Mouse (Mus musculus) MEL (cell line): ENCODE measurements around the gene Sh3rf3. TPM values are rescaled to one million over a fixed set of nuclear protein-coding genes. Genes with fewer than 3 reads are reported as not detected.

ENCODE experiments used
- DNase-seq: peaks from one replicate; pipeline ENCODE4 v3.0.0; 2011; ENCODE audit warnings: low read depth, low spot score
- H3K27ac ChIP-seq: 2 replicates; pipeline ENCODE4 v1.5.1; 2012; ENCODE audit warnings: low read depth, mild to moderate bottlenecking, control low read depth, low read length, moderate library complexity; ENCODE audit not compliant: control insufficient read depth
- H3K27me3 ChIP-seq, 2 experiments: fragments of 150-350 bp in 1 of 2; sonication (generic) in 1 of 2; 2 replicates each; pipeline ENCODE4 v1.6.1; 2012; ENCODE audit warnings: low read length in 2 of 2, mild to moderate bottlenecking in 2 of 2, improper control_type of control experiment in 1 of 2, moderate library complexity in 1 of 2; ENCODE audit not compliant: insufficient read depth in 2 of 2, control insufficient read depth in 1 of 2
- H3K36me3 ChIP-seq, 2 experiments: 2 replicates each; pipeline ENCODE4 v1.6.1; 2012 to 2014; ENCODE audit warnings: low read length in 2 of 2, improper control_type of control experiment in 1 of 2, inconsistent platforms in 1 of 2, mild to moderate bottlenecking in 1 of 2; ENCODE audit not compliant: insufficient read depth in 2 of 2, control insufficient read depth in 1 of 2
- H3K4me1 ChIP-seq, 2 experiments: fragments of 150-350 bp in 1 of 2; sonication (generic) in 1 of 2; 2 replicates each; pipeline ENCODE4 v1.6.1; 2012; ENCODE audit warnings: low read length in 2 of 2, improper control_type of control experiment in 1 of 2, mild to moderate bottlenecking in 1 of 2; ENCODE audit not compliant: insufficient read depth in 2 of 2, control insufficient read depth in 1 of 2
- H3K4me3 ChIP-seq, 2 experiments: fragments of 150-350 bp in 1 of 2; sonication (generic) in 1 of 2; 2 replicates each; pipeline ENCODE4 v1.5.1; 2012; ENCODE audit warnings: low read depth in 2 of 2, low read length in 2 of 2, mild to moderate bottlenecking in 2 of 2, moderate library complexity in 2 of 2, control low read depth in 1 of 2, improper control_type of control experiment in 1 of 2; ENCODE audit not compliant: control insufficient read depth in 1 of 2, insufficient read depth in 1 of 2
- H3K79me2 ChIP-seq: 2 replicates; pipeline ENCODE4 v1.6.1; 2012; ENCODE audit warnings: mild to moderate bottlenecking, low read length, moderate library complexity; ENCODE audit not compliant: control insufficient read depth, poor library complexity, insufficient read depth
- H3K9ac ChIP-seq: 2 replicates; pipeline ENCODE4 v1.6.1; 2012; ENCODE audit warnings: low read depth, mild to moderate bottlenecking, control low read depth, low read length, moderate library complexity; ENCODE audit not compliant: control insufficient read depth, poor library complexity, severe bottlenecking
- H3K9me3 ChIP-seq: fragments of 150-350 bp; sonication (generic); replicated peaks from 2 replicates; pipeline ENCODE4 v1.6.1; 2012; ENCODE audit warnings: mild to moderate bottlenecking, low read length, improper control_type of control experiment, moderate library complexity; ENCODE audit not compliant: insufficient read depth
- BHLHE40 ChIP-seq: IDR thresholded peaks from 2 replicates; pipeline ENCODE4 v1.6.1; 2012; ENCODE audit warnings: low read depth, mild to moderate bottlenecking, inconsistent platforms, low read length, improper control_type of control experiment, borderline replicate concordance
- CTCF ChIP-seq, 3 experiments: IDR thresholded peaks in 2 of 3; conservative IDR thresholded peaks in 1 of 3; 2 replicates each; pipeline ENCODE4 v1.5.1; 2011 to 2012; ENCODE audit warnings: low read length in 3 of 3, low read depth in 2 of 3, mild to moderate bottlenecking in 2 of 3, improper control_type of control experiment in 1 of 3, inconsistent platforms in 1 of 3, mixed read lengths in 1 of 3, moderate library complexity in 1 of 3; ENCODE audit not compliant: control insufficient read depth in 1 of 3, insufficient read depth in 1 of 3, poor library complexity in 1 of 3, severe bottlenecking in 1 of 3
- ETS1 ChIP-seq: IDR thresholded peaks from 2 replicates; pipeline ENCODE4 v1.6.1; 2012; ENCODE audit warnings: low read depth, mild to moderate bottlenecking, inconsistent platforms, low read length, improper control_type of control experiment, moderate library complexity
- GATA1 ChIP-seq: IDR thresholded peaks from 2 replicates; pipeline ENCODE4 v1.6.1; 2011; ENCODE audit warnings: low read depth, low read length, improper control_type of control experiment
- MAX ChIP-seq: IDR thresholded peaks from 2 replicates; pipeline ENCODE4 v1.6.1; 2011; ENCODE audit warnings: low read length, improper control_type of control experiment
- MYC ChIP-seq: IDR thresholded peaks from 2 replicates; pipeline ENCODE4 v1.6.1; 2011; ENCODE audit warnings: low read depth, mild to moderate bottlenecking, low read length, improper control_type of control experiment, moderate library complexity
- NRF1 ChIP-seq: IDR thresholded peaks from 2 replicates; pipeline ENCODE4 v1.6.1; 2014; ENCODE audit warnings: low read depth, mild to moderate bottlenecking, inconsistent platforms, low read length, improper control_type of control experiment, moderate library complexity; ENCODE audit not compliant: poor library complexity, insufficient read depth, severe bottlenecking
- POLR2AphosphoS2 ChIP-seq: IDR thresholded peaks from 2 replicates; pipeline ENCODE4 v1.6.1; 2011; ENCODE audit warnings: low read length, improper control_type of control experiment
- POLR2AphosphoS5 ChIP-seq: IDR thresholded peaks from 2 replicates; pipeline ENCODE4 v1.6.1; 2012; ENCODE audit warnings: low read depth, borderline replicate concordance, mild to moderate bottlenecking, inconsistent platforms, low read length, moderate library complexity, mixed read lengths
- RAD21 ChIP-seq: IDR thresholded peaks from 2 replicates; pipeline ENCODE4 v1.6.1; 2011; ENCODE audit warnings: mild to moderate bottlenecking, low read depth, low read length, improper control_type of control experiment
- SMC3 ChIP-seq: IDR thresholded peaks from 2 replicates; pipeline ENCODE4 v1.6.1; 2011; ENCODE audit warnings: low read depth, low read length, improper control_type of control experiment
- TBP ChIP-seq: IDR thresholded peaks from 2 replicates; pipeline ENCODE4 v1.8.0; 2011; ENCODE audit warnings: low read depth, low read length, improper control_type of control experiment
- USF1 ChIP-seq: IDR thresholded peaks from 2 replicates; pipeline ENCODE4 v1.6.1; 2014; ENCODE audit warnings: low read depth, mild to moderate bottlenecking, inconsistent platforms, low read length, improper control_type of control experiment, moderate library complexity
- USF2 ChIP-seq, 2 experiments: IDR thresholded peaks; 2 replicates each; pipeline ENCODE4 v1.6.1; 2011 to 2012; ENCODE audit warnings: improper control_type of control experiment in 2 of 2, low read length in 2 of 2, borderline replicate concordance in 1 of 2, inconsistent platforms in 1 of 2, low read depth in 1 of 2, mild to moderate bottlenecking in 1 of 2; ENCODE audit not compliant: insufficient read depth in 1 of 2
- ZC3H11A ChIP-seq: IDR thresholded peaks from 2 replicates; pipeline ENCODE4 v1.6.1; 2012; ENCODE audit warnings: low read depth, mild to moderate bottlenecking, inconsistent platforms, low read length, improper control_type of control experiment
- polyA plus RNA-seq, 2 experiments: library from polyadenylated mRNA; stranded (reverse) in 1 of 2; unstranded in 1 of 2; fragments of >175 nt in 1 of 2; fragments of >200 nt in 1 of 2; gene quantifications; 2 replicates each; pipeline versions ENCODE4 v1.2.1 to v1.2.4; 2012; ENCODE audit warnings: low replicate concordance in 2 of 2, low read depth in 1 of 2; ENCODE audit not compliant: insufficient read length in 2 of 2, insufficient read depth in 1 of 2, missing spikeins in 1 of 2
- total RNA-seq: library from RNA; depleted of rRNA; stranded (reverse); fragments of 300-350 nt; gene quantifications from 2 replicates; pipeline ENCODE4 v1.2.3, GENCODE M21; 2012

Sh3rf3 gene
- total and polyA plus RNA-seq, 3 experiments = not detected

- no peaks in the 10 kb centered on the region for H3K9me3 ChIP-seq
- H3K27me3 ChIP-seq = no peaks in the 10 kb centered on the region
- no peak for DNase-seq
- H3K79me2 ChIP-seq = no peaks in the 10 kb centered on the region
- H3K4me1 ChIP-seq = no peaks in the 10 kb centered on the region
- H3K27ac ChIP-seq = no peak overlapping the region
- H3K9ac ChIP-seq = no peak overlapping the region
- no peaks in the 10 kb centered on the region for H3K36me3 ChIP-seq
- H3K4me3 ChIP-seq = no peak overlapping the region
- TF ChIP-seq BHLHE40 (no peak), NRF1 (no peak), USF2 (IDR thresholded peaks at IDR 0.05; ENCODE audit: borderline replicate concordance in 1 of 2, insufficient read depth in 1 of 2, low read depth in 1 of 2, low read length in 2 of 2) (no peak), GATA1 (no peak), POLR2AphosphoS5 (no peak), ZC3H11A (no peak), TBP (no peak)
Measured at GRCm38 (mm10) chr10:59133478-59134009, 320.4 kb downstream of the Sh3rf3 start.

- Histone ChIP-seq H3K27ac (no peak overlapping the region), H3K79me2 (no peaks in the 10 kb centered on the region), H3K9ac (no peak overlapping the region), H3K4me1 (no peaks in the 10 kb centered on the region), H3K27me3 (peaks cover 0 to 4% of the 10 kb centered on the region in 2 experiments; a peak in 1 of 4 replicates), H3K9me3 (no peaks in the 10 kb centered on the region), H3K4me3 (no peak overlapping the region), H3K36me3 (no peaks in the 10 kb centered on the region)
- peak; percentile 68; the same call in 1 of the 2 replicates for TF ChIP-seq MYC
- TF ChIP-seq BHLHE40 = peak; percentile 56; the same call in 1 of the 2 replicates
- TF ChIP-seq SMC3 = peak; percentile 58
- no peak for TF ChIP-seq ETS1
- TF ChIP-seq USF1 = peak; percentile 41; the same call in 1 of the 2 replicates
- TF ChIP-seq RAD21 = peak; percentile 54
- TF ChIP-seq MAX = peak; percentile 59; the same call in 1 of the 2 replicates
- TF ChIP-seq ZC3H11A = peak; percentile 33; the same call in 1 of the 2 replicates
- no peak for TF ChIP-seq USF2 (IDR thresholded peaks at IDR 0.05; ENCODE audit: borderline replicate concordance in 1 of 2, insufficient read depth in 1 of 2, low read depth in 1 of 2, low read length in 2 of 2)
- TF ChIP-seq POLR2AphosphoS2 = no peak
- TF ChIP-seq CTCF (IDR thresholded peaks at IDR 0.05 in 2 of 3, conservative IDR thresholded peaks at IDR 0.05 in 1 of 3; ENCODE audit: control insufficient read depth in 1 of 3, insufficient read depth in 1 of 3, low read depth in 2 of 3, low read length in 3 of 3, poor library complexity in 1 of 3, severe bottlenecking in 1 of 3) = peak; percentile 34 to 70 (median 67)
- DNase-seq = peak; percentile 57
Measured at GRCm38 (mm10) chr10:59149956-59150383, 336.8 kb downstream of the Sh3rf3 start.
